Mouse (Mus musculus): ENCODE measurements around the gene Ccdc42. TPM values are rescaled to one million over a fixed set of nuclear protein-coding genes. Genes with fewer than 3 reads are reported as not detected.

The Ccdc42 gene
- total and polyA plus RNA-seq, 3 experiments, result not detected

DNA sequence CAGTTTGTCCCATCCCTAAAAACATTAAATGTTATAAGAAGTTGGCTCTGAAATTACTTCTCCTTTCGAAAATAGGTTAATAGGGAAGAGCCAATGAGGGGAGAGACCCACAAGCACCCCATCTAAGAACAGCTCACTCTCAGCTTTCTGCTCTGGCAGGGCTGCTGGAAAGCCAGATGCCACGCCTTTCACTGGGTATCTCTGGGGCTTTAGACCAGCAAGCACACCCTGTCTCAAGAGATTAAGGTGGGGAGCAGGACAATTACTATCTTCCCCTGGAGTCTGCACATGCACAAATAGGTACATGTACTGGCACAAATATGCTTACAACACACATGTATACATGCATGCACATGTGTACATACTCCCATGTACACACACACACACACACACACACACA lies 11.1 kb downstream of the Ccdc42 start:
- dilution Hi-C loops (cut with MboI; ENCODE audit: extremely low pct_ligation_motif_present, extremely low pct_unique_long_range_greater_than_20kb, low sequenced_read_pairs) (no loop called here), in situ Hi-C loops (cut with MboI; ENCODE audit: low pct_ligation_motif_present, low pct_unique_long_range_greater_than_20kb, low sequenced_read_pairs) (no loop called here)
- Histone ChIP-seq H3K4me3 (replicated peaks in 1 of 3; ENCODE audit: low read depth in 2 of 3, low read length in 2 of 3, poor library complexity in 1 of 3) (no peak overlapping the region), H3K9ac (ENCODE audit: insufficient read depth, low read depth) (no peak overlapping the region), H3K9me3 (replicated peaks; ENCODE audit: low read length) (no peaks in the 10 kb centered on the region), H3K79me2 (replicated peaks; ENCODE audit: control insufficient read depth, extremely low read depth, insufficient read depth, poor library complexity, severe bottlenecking) (no peaks in the 10 kb centered on the region), H3K4me2 (ENCODE audit: insufficient read depth, low read depth, poor library complexity, severe bottlenecking) (no peak overlapping the region), H3K4me1 (ENCODE audit: control insufficient read depth in 1 of 2, insufficient read depth in 2 of 2) (peaks cover 6 to 24% of the 10 kb centered on the region in 2 experiments; a peak in 3 of 4 replicates), H3K36me3 (replicated peaks in 1 of 2; ENCODE audit: control insufficient read depth in 1 of 2, insufficient read depth in 1 of 2, low read length in 1 of 2) (no peaks in the 10 kb centered on the region), H3K27me3 (replicated peaks) (no peaks in the 10 kb centered on the region), H3K27ac (ENCODE audit: insufficient read depth, low read depth) (no peak overlapping the region)
- TF ChIP-seq IRF4 (IDR thresholded peaks at IDR 0.05; ENCODE audit: low read depth, low read length) (no peak), CTCF (conservative IDR thresholded peaks at IDR 0.05 in 1 of 2, IDR thresholded peaks at IDR 0.05 in 1 of 2; ENCODE audit: low read depth in 2 of 2, low read length in 2 of 2) (no peak), KAT2A (IDR thresholded peaks at IDR 0.05; ENCODE audit: insufficient replicate concordance, low read length) (no peak), TCF12 (IDR thresholded peaks at IDR 0.05; ENCODE audit: low read depth, low read length) (no peak), E2F4 (IDR thresholded peaks at IDR 0.05; ENCODE audit: insufficient replicate concordance, low read depth, low read length) (no peak), POLR2AphosphoS2 (IDR thresholded peaks at IDR 0.05; ENCODE audit: low read depth, low read length) (no peak), UBTF (IDR thresholded peaks at IDR 0.05; ENCODE audit: low read depth, low read length) (no peak), ZNF384 (IDR thresholded peaks at IDR 0.05; ENCODE audit: low read depth, low read length) (no peak), RCOR1 (conservative IDR thresholded peaks at IDR 0.05; ENCODE audit: low read depth, low read length) (no peak), MAX (IDR thresholded peaks at IDR 0.05; ENCODE audit: low read length) (no peak), MYC (IDR thresholded peaks at IDR 0.05; ENCODE audit: low read depth, low read length) (no peak), CHD1 (IDR thresholded peaks at IDR 0.05; ENCODE audit: low read depth, low read length) (no peak), POLR2A (IDR thresholded peaks at IDR 0.05; ENCODE audit: low read depth, low read length) (no peak), PAX5 (IDR thresholded peaks at IDR 0.05; ENCODE audit: low read length) (no peak), USF2 (conservative IDR thresholded peaks at IDR 0.05; ENCODE audit: low read depth, low read length) (no peak), ETS1 (conservative IDR thresholded peaks at IDR 0.05; ENCODE audit: low read depth, low read length) (no peak), ELF1 (IDR thresholded peaks at IDR 0.05; ENCODE audit: low read depth, low read length) (no peak), GABPA (IDR thresholded peaks at IDR 0.05; ENCODE audit: insufficient replicate concordance, low read depth, low read length) (no peak), MXI1 (IDR thresholded peaks at IDR 0.05; ENCODE audit: low read depth, low read length) (no peak), CHD2 (IDR thresholded peaks at IDR 0.05; ENCODE audit: low read length) (no peak)
- no peak for DNase-seq (ENCODE audit: extremely low read depth)

DNA sequence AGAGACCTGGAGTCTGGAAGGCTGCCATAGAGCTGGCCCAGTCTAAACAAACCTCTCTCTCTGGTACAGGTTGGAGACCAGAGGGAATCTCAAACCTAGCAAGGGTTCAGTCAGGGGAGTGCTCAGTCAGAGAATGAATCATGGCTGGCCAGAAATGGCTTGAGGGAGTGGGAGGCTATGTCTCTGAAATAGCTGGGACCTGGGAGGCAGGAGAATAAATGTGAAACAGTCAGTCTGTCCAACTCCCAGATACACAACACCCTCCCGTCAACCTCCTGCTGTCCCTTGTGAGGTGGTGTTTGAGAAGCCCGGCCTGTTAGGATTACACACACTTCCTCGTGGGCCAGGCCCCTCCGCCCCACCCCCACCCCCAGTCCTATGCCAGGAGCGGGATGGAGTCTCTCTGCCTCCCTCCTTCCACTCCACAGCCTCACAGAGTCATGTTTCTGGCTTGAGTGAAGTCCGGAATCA lies 13.8 kb downstream of the Ccdc42 start:
- Histone ChIP-seq H3K36me3 (replicated peaks in 1 of 2; ENCODE audit: control insufficient read depth in 1 of 2, insufficient read depth in 1 of 2, low read length in 1 of 2) (no peaks in the 10 kb centered on the region), H3K27me3 (replicated peaks) (no peaks in the 10 kb centered on the region), H3K4me3 (replicated peaks in 1 of 3; ENCODE audit: low read depth in 2 of 3, low read length in 2 of 3, poor library complexity in 1 of 3) (no peak overlapping the region), H3K9ac (ENCODE audit: insufficient read depth, low read depth) (no peak overlapping the region), H3K27ac (ENCODE audit: insufficient read depth, low read depth) (no peak overlapping the region), H3K4me1 (ENCODE audit: control insufficient read depth in 1 of 2, insufficient read depth in 2 of 2) (peaks cover 6 to 24% of the 10 kb centered on the region in 2 experiments; a peak in 3 of 4 replicates), H3K4me2 (ENCODE audit: insufficient read depth, low read depth, poor library complexity, severe bottlenecking) (no peak overlapping the region), H3K79me2 (replicated peaks; ENCODE audit: control insufficient read depth, extremely low read depth, insufficient read depth, poor library complexity, severe bottlenecking) (no peaks in the 10 kb centered on the region), H3K9me3 (replicated peaks; ENCODE audit: low read length) (no peaks in the 10 kb centered on the region)
- dilution Hi-C loops (cut with MboI; ENCODE audit: extremely low pct_ligation_motif_present, extremely low pct_unique_long_range_greater_than_20kb, low sequenced_read_pairs) (no loop called here), in situ Hi-C loops (cut with MboI; ENCODE audit: low pct_ligation_motif_present, low pct_unique_long_range_greater_than_20kb, low sequenced_read_pairs) (no loop called here)
- DNase-seq (ENCODE audit: extremely low read depth), result no peak
- TF ChIP-seq CTCF (conservative IDR thresholded peaks at IDR 0.05 in 1 of 2, IDR thresholded peaks at IDR 0.05 in 1 of 2; ENCODE audit: low read depth in 2 of 2, low read length in 2 of 2), result no peak
